Mouse (Mus musculus): ENCODE results near the gene St3gal4. TPM values are rescaled to one million over a fixed set of nuclear protein-coding genes. Genes with fewer than 3 reads are reported as not detected.
A peak's percentile ranks its signal among the peaks of the same experiment; 100 is the strongest.

Gene St3gal4
- total RNA-seq, 2 experiments from 2014 or later: 39.2 to 41.8 TPM

DNA sequence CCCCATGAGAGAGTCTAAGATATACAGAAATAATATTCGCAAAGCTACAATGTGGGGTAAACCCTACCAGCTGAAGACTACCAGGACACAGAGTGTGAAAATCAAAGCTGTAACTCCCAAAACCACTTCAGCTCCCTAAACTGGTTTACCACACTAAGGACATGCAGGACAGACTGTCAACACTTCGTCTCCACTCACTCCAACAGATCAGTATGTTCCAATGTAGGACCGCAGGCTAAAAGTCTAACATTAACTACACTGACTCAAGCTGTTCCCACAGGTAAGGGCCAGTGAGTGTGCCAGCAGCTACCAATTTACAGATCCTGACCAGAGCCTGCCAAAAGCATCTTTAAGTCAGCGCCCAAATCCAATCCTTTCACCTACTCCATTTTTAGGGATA, 67.4 kb downstream of the St3gal4 start:
- no peak for ATAC-seq (replicated peaks; ENCODE audit: poor library complexity, severe bottlenecking)

DNA sequence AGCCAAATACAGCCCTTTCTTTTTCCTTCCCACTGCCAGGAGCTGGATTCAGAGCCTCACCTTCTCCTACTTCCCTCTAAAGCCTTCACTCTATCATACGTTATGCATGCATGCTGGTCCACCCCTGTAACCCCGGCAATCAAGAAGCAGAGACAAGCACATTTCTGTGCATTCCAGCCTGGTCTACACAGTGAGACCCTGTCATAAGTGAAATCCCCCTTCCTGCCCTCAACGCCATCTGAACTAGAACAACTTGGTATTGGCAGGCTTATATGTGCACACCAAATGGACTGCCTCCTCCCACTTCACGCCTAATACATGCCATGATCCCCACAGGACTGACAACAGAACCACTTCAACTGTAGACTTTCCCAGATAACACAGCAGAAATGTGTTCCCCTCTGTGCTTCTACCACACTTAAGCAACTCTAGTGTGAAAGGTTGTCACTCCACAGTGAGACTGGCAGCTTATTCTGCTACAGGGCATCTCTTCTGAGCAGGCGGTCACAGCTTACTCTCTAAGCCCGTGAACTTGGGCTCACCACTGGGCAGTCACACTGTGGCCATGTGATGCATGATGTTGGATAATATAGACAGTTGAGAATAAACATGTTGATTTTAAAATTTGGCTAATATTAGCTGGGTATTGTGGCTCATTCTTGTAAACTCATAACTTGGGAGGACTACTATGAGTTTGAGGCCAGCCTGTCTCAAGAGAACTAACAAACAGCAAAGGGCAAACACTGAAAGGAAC, 68.2 kb downstream of the St3gal4 start:
- ATAC-seq (replicated peaks; ENCODE audit: poor library complexity, severe bottlenecking): no peak

DNA sequence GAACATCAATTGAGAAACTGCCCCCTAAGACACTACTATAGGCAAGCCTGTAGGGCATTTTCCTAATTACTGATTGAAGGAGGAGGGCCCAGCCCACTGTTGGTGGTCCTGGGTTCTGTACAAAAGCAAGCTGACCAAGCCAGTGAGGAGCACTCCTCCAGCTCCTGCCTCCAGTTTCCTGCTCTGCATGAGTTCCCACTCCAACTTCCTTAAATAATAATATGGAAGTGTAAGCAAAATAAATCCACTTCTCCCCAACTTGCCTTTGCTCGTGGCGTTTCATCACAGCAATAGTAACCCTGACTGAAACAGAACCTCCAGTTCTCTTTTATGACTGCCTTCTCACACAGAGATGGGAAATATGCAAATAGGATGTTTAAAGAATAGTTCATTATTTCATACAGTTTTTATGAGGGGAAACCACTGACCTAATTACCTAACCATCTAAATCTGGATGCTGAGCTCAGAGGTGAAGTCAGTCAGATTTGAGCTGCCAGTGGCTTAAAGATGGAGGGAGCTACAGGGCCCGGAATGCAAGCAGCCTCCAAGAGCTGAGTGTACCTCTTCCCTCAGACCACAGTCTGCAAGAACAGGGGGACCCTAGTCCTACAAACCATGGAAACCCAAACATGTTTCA, 69.1 kb downstream of the St3gal4 start:
- peak; percentile 35 for ATAC-seq (replicated peaks; ENCODE audit: poor library complexity, severe bottlenecking)

DNA sequence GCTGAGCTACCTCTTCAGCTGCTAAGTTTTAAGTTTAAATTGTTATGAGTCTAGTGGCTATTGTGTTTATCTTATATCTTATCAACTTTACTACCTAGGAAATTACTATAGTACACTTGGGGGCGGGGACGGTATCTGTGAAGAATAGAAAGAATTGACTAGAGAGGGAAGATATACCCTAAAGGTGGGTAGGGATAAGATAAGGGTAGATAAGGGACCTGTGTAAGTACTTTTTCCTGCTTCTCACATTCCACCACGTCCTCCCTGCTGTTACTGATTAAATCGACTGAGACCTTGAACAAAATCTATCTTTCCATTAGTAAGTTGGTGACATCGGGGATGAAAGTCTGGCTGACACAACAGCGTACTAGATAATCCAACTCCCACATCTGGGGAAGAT, 70.6 kb downstream of the St3gal4 start:
- ATAC-seq (replicated peaks; ENCODE audit: poor library complexity, severe bottlenecking): no peak

DNA sequence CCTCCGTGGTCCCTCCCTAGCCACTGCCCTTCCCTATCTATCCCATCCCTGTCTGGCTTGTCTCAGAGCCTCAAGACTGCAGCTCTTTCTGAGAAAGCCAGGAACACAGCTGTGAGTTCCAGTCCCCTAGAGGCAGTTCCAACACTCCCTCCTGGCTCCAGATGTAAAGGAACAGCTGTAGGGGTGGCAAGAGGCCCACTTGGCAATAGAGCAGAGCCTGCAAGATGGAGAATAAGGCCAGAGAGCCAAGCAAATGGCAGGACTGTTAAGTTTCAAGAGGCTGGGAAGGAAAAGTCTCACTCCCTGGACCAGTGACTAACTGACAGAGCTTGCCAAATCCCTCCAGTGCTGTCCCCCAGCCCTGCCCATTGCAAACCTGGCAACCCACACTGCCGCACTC, 73.3 kb downstream of the St3gal4 start:
- no peak for ATAC-seq (replicated peaks; ENCODE audit: poor library complexity, severe bottlenecking)

GRCm38 (mm10) chr9:35045031-35045531, 74.0 kb downstream of the St3gal4 start:
- no peak for ATAC-seq (replicated peaks; ENCODE audit: poor library complexity, severe bottlenecking)

GRCm38 (mm10) chr9:35044458-35044857, 74.6 kb downstream of the St3gal4 start:
- no peak for ATAC-seq (replicated peaks; ENCODE audit: poor library complexity, severe bottlenecking)

- ATAC-seq (replicated peaks; ENCODE audit: poor library complexity, severe bottlenecking): no peak
Observed at GRCm38 (mm10) chr9:35043619-35044018, 75.4 kb downstream of the St3gal4 start.

DNA sequence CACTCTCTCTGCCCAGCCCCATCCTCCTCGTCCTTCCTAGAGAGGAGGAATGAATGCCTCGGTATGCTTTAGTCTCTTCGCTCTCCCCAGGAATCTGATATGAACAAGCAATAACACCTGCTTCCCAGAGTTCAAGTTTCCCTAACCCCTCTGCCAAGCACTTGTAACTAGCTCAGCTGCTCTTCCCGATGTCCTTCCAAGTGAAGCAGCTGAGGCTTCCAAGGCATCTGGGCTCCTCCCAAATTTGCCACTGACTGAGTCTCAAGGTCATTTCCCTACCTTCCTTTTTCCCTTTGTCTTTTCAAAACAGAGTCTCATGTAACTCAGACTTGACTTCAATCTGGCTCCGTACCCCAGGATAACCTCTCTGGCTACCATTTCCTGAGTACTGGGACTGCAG, 77.6 kb downstream of the St3gal4 start:
- no peak for ATAC-seq (replicated peaks; ENCODE audit: poor library complexity, severe bottlenecking)

DNA sequence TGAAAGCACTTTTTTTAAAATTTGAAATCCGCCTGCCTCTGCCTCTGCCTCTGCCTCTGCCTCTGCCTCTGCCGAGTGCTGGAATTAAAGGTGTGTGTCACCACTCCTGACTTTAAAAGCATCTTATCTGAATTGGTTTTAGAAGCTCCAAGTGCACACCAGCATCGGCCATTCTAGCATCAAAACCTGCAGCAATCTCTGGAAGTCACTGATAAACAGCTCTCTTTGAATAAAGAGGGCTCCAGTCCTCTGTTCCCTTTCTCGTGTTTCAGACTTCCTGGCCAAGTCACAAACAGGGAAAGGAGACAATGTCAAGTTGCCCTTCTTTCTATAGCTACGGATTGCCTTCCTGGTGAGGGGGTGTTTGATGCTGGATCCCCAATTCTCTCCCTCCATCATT, 79.2 kb downstream of the St3gal4 start:
- ATAC-seq (replicated peaks; ENCODE audit: poor library complexity, severe bottlenecking): no peak

- ATAC-seq (replicated peaks; ENCODE audit: poor library complexity, severe bottlenecking): no peak
Observed at GRCm38 (mm10) chr9:35038922-35039586, 80.0 kb downstream of the St3gal4 start.

GRCm38 (mm10) chr9:35035074-35035473, 84.0 kb downstream of the St3gal4 start:
- ATAC-seq (replicated peaks; ENCODE audit: poor library complexity, severe bottlenecking): no peak

DNA sequence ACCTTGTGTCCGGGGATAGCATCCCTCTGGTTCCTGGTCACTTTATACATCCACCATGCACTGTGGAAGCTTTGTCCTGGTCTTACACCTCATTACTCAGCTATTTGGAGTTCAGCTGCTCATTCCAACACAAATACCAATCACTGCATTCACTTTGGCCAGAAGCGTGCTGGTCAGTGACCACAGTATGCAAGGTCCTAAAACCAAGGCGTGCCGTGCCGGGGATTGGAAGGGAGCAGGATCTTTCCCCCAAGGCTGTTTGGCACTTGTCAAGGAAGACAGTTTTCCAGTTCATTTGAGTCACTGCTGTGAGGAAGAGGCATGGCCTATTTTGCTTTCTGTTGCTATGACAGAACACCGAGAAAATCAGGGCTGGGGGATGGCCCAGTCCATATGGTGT, 86.6 kb downstream of the St3gal4 start:
- no peak for ATAC-seq (replicated peaks; ENCODE audit: poor library complexity, severe bottlenecking)

- ATAC-seq (replicated peaks; ENCODE audit: poor library complexity, severe bottlenecking): no peak
Observed at GRCm38 (mm10) chr9:35030823-35031222, 88.2 kb downstream of the St3gal4 start.

- ATAC-seq (replicated peaks; ENCODE audit: poor library complexity, severe bottlenecking): peak; percentile 61
Observed at GRCm38 (mm10) chr9:35027382-35027997, 91.6 kb downstream of the St3gal4 start.

- ATAC-seq (replicated peaks; ENCODE audit: poor library complexity, severe bottlenecking): no peak
Observed at GRCm38 (mm10) chr9:35026897-35027311, 92.2 kb downstream of the St3gal4 start.

DNA sequence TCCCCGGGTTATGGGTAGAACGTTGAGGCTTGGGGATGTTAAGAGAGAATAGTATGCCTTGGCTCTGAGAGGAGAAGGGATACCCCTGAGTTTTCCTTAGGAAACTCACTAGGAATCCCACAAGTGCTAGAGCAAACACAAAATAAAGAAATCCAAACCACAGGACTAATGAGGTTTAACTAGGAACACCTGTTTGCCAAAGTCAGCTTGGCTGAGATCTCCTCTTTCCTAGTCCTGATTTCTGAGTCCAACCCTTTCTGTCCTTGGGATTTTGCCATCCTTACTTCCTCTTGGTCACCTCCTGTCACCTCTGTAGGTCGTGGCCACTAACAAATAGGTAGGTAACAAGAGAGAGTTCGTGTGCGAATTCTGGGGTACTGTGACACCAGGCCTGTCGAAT, 92.8 kb downstream of the St3gal4 start:
- ATAC-seq (replicated peaks; ENCODE audit: poor library complexity, severe bottlenecking): no peak

DNA sequence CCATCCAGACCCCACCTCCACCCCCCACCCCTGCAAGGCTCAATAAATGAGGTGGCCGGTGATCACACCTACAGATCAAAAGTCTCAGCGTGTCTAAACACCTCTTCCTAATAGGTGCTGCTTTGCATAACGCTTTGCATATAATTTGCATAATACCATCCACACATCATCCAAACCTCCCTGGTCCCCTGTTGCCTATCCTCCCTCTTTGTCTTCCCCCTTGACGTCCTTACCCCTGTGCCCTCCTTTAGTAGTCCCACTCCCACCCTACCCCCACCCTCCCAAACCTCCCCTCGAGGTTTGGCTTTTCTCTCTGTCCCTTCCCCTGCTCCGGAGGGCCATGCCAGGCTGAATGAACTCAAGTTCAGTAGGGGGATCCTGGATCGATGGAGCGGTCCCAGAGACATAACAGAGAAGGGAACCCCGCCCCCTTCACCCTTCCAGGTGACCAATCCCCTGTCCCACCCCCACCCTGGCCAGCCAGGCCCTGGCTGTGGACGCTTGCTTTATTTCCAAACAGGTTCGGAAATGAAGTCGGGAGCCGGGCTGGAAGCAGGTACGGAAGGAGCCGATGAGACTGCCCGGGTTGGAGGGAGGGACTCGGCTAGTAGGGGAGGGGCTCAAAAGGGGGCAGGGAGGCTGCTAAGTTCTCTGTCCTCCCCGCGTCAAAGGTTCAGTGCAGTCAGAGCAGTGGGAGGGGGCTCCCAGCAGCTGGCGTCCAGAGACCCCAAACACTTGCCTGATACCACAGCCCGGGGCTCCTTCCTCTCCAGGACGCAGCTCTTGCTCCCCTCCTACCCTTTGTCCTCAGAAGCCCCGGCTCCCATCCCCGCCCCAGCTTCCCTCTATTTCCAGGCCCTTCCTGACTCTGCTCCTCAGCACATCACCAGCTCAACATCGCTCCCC, 94.2 kb downstream of the St3gal4 start:
- no peak for ATAC-seq (replicated peaks; ENCODE audit: poor library complexity, severe bottlenecking)

DNA sequence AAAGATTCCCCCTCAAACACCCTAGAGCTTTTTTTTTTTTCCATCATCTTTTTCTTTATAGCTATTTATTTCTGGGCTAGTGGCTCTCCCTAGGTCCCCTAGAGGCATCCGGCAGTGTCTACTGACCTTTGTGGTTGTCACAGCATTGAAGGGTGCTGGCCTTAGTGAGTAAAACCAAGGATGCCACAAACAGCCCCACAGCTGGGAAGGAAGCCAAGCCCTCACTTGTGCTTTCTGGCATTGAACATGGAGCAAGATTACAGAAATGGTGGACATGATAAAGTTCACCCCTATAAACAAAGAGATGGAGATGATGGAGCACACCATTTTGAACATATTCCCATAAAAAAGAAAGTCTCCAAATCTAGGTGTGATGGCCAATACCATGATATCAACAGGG, 97.3 kb downstream of the St3gal4 start:
- no peak for ATAC-seq (replicated peaks; ENCODE audit: poor library complexity, severe bottlenecking)
